Mouse (Mus musculus) heart, postnatal 0 days (tissue): ENCODE results near the gene Plekhh2. TPM values are rescaled to one million over a fixed set of nuclear protein-coding genes. Genes with fewer than 3 reads are reported as not detected.

Source experiments
- ATAC-seq: fragments of 200-750 bp; cut with Nextera tagmentation; 2 replicates; pipeline ENCODE4 v1.8.0; 2017; ENCODE audit warnings: low read depth, moderate number of reproducible peaks, moderate library complexity; ENCODE audit not compliant: insufficient read depth
- DNase-seq: peaks from one replicate; pipeline ENCODE4 v3.0.0-alpha.2; 2016; ENCODE audit warnings: low spot score
- H3K27ac ChIP-seq: fragments of 300-500 bp; sonication (generic); 2 replicates; pipeline ENCODE4 v1.5.1; 2014; ENCODE audit warnings: low read depth, mild to moderate bottlenecking
- H3K27me3 ChIP-seq: fragments of 300-500 bp; sonication (generic); 2 replicates; pipeline ENCODE4 v1.6.1; 2014; ENCODE audit warnings: low read length, mixed read lengths; ENCODE audit not compliant: control insufficient read depth, insufficient read depth
- H3K36me3 ChIP-seq: fragments of 300-500 bp; sonication (generic); replicated peaks from 2 replicates; pipeline ENCODE4 v1.6.1; 2014; ENCODE audit warnings: low read length, mixed read lengths; ENCODE audit not compliant: control insufficient read depth, insufficient read depth
- H3K4me1 ChIP-seq: fragments of 300-500 bp; sonication (generic); 2 replicates; pipeline ENCODE4 v1.6.1; 2014; ENCODE audit warnings: antibody characterized with exemption; ENCODE audit not compliant: control insufficient read depth, insufficient read depth
- H3K4me2 ChIP-seq: fragments of 300-500 bp; sonication (generic); 2 replicates; pipeline ENCODE4 v1.6.1; 2014; ENCODE audit warnings: low read depth, mild to moderate bottlenecking, low read length, moderate library complexity
- H3K4me3 ChIP-seq: fragments of 300-500 bp; sonication (generic); 2 replicates; pipeline ENCODE4 v1.5.1; 2014; ENCODE audit warnings: low read depth, low read length
- H3K9ac ChIP-seq: fragments of 300-500 bp; sonication (generic); replicated peaks from 2 replicates; pipeline ENCODE4 v1.6.1; 2014; ENCODE audit warnings: low read depth, low read length, mixed read lengths
- H3K9me3 ChIP-seq: fragments of 300-500 bp; sonication (generic); replicated peaks from 2 replicates; pipeline ENCODE4 v1.6.1; 2016; ENCODE audit warnings: low read length; ENCODE audit not compliant: control insufficient read depth
- CTCF ChIP-seq: IDR thresholded peaks from 2 replicates; pipeline ENCODE4 v1.5.1; 2016; ENCODE audit warnings: antibody characterized with exemption, control low read depth, low read depth
- EP300 ChIP-seq: IDR thresholded peaks from 2 replicates; pipeline ENCODE4 v1.6.1; 2016; ENCODE audit warnings: antibody characterized with exemption, low read depth
- WGBS: fragments of 180-500 bp; shearing (Covaris S2); extraction: QIAGEN DNeasy Blood & Tissue Kit; methylation state at CpG from one replicate; pipeline ENCODE4 v1.1.7; 2014; 5-methylcytosine and 5-hydroxymethylcytosine counted together
- polyA plus RNA-seq: library from polyadenylated mRNA; unstranded; fragments of >200 nt; fragmentation: Nextera tagmentation; extraction: Ambion mirVana; gene quantifications from 2 replicates; pipeline ENCODE4 v1.2.1, GENCODE M21; 2015
- total RNA-seq: library from RNA; depleted of rRNA; stranded (reverse); fragments of >200 nt; gene quantifications from 2 replicates; pipeline ENCODE4 v1.2.3, GENCODE M21; 2014; ENCODE audit warnings: low replicate concordance

The Plekhh2 gene
- total and polyA plus RNA-seq, 2 experiments from 2014 or later: 0.68 to 1.6 TPM

DNA sequence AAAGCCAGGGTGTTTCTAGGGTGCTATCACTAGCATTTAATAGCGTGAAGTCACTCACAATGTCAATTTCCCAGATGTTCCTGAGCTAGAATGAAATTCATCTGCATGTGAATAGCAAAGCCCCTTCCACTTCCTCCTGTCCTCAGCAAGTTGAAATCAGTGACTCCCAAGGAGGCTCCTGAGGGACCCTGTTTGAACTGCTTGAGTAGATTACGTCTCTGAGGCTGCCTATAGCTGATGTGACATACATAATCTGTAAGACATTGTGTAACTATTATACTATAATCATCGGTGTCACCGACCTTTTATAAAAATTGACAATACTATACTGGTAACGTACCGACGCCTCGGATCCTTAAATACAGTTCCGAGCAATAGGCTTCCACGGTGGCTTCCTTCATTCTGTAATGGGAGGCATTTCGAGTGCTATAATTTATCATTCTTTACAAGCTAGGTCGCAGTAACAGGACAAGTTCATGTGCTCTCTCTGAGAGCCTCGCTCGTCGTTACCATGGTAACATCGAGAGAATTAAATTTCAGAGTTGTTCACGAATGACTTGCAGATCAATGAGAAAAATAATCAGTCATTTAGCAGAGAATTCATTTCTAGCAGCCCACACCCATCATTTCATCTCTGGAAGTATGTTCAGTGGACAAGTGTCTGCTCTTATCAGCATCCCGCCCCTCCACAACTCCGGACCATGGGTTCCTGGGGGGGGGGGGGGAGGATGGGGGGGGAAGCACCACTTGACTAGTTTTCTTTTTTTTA lies 145.1 kb downstream of the Plekhh2 start:
- ATAC-seq: no peak
- TF ChIP-seq EP300 (no peak), CTCF (no peak)
- DNase-seq: no peak
- H3K27me3 ChIP-seq: no peaks in the 10 kb centered on the region
- H3K9me3 ChIP-seq: no peaks in the 10 kb centered on the region
- H3K4me2 ChIP-seq: no peak overlapping the region
- no peak overlapping the region for H3K27ac ChIP-seq
- WGBS: 72% methylated on average over 19 of the region's 19 CpGs
- H3K36me3 ChIP-seq: no peaks in the 10 kb centered on the region
- H3K9ac ChIP-seq: no peak overlapping the region
- no peak overlapping the region for H3K4me3 ChIP-seq
- H3K4me1 ChIP-seq: no peaks in the 10 kb centered on the region

DNA sequence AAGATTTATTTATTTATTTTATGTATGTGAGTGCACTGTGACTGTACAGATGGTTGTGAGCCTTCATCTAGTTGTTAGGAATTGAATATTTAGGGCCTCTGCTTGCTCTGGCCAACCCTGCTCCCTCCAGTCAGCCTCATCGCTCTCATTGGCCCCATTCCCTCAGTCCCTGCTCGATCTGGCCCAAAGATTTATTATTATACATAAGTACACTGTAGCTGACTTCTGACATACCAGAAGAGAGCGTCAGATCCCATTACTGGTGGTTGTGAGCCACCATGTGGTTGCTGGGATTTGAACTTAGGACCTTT lies 145.7 kb downstream of the Plekhh2 start:
- H3K4me2 ChIP-seq: no peak overlapping the region
- ATAC-seq (no peak), DNase-seq (no peak)
- no peak overlapping the region for H3K4me3 ChIP-seq
- H3K9me3 ChIP-seq: no peaks in the 10 kb centered on the region
- H3K9ac ChIP-seq: no peak overlapping the region
- WGBS: 69% methylated on average over 3 of the region's 3 CpGs
- H3K4me1 ChIP-seq: no peaks in the 10 kb centered on the region
- no peaks in the 10 kb centered on the region for H3K36me3 ChIP-seq
- no peak overlapping the region for H3K27ac ChIP-seq
- no peaks in the 10 kb centered on the region for H3K27me3 ChIP-seq
- no peak for TF ChIP-seq EP300
- no peak for TF ChIP-seq CTCF

DNA sequence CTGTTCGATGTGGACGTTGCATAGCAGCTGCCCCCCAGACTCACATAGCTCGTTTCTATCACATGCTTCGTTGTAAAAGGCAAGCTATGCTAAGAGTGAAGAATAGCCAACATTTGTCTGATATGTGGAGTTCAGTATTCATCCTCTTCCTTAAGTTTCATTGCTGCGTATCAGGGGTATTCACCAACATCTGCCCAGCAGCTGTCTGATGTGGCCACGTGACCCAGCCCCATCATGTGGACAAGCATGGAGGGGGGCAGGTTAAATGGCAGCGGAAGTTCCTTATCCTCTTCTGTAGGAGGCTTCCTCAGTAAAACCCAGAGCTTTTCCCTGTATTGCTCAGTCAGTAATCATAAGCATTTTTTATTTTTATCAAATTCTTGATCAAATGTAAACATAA lies 146.1 kb downstream of the Plekhh2 start:
- H3K36me3 ChIP-seq: no peaks in the 10 kb centered on the region
- no peaks in the 10 kb centered on the region for H3K9me3 ChIP-seq
- TF ChIP-seq EP300 (no peak), CTCF (no peak)
- ATAC-seq (no peak), DNase-seq (no peak)
- H3K27ac ChIP-seq: no peak overlapping the region
- H3K9ac ChIP-seq: no peak overlapping the region
- no peak overlapping the region for H3K4me2 ChIP-seq
- H3K4me1 ChIP-seq: no peaks in the 10 kb centered on the region
- H3K27me3 ChIP-seq: no peaks in the 10 kb centered on the region
- H3K4me3 ChIP-seq: no peak overlapping the region
- 73% methylated on average over 7 of the region's 7 CpGs for WGBS

DNA sequence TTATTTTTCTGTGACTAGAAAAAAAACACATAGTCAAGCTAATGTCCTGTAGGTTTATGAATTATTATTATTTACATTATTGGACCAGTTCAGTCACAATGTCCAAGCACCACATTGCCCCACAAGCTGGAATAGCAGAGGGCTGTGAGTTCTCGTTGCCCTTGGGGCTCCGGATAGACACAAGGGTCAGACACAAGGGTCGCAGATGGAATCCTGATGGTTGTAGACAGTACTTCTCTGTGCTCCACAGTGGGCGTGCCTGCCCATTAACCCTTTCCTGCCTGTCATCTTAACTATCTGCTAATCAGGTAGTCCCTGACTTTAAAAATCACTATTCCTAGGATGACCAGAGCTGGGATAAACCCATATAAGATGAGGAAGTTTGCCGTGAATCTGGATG lies 146.5 kb downstream of the Plekhh2 start:
- no peak for DNase-seq
- TF ChIP-seq EP300: no peak
- no peak for TF ChIP-seq CTCF
- H3K27me3 ChIP-seq: no peaks in the 10 kb centered on the region
- no peaks in the 10 kb centered on the region for H3K4me1 ChIP-seq
- no peaks in the 10 kb centered on the region for H3K36me3 ChIP-seq
- H3K4me3 ChIP-seq: no peak overlapping the region
- WGBS: 36% methylated on average over 5 of the region's 5 CpGs
- H3K9me3 ChIP-seq: no peaks in the 10 kb centered on the region
- H3K9ac ChIP-seq: no peak overlapping the region
- ATAC-seq: no peak
- no peak overlapping the region for H3K27ac ChIP-seq
- H3K4me2 ChIP-seq: no peak overlapping the region

DNA sequence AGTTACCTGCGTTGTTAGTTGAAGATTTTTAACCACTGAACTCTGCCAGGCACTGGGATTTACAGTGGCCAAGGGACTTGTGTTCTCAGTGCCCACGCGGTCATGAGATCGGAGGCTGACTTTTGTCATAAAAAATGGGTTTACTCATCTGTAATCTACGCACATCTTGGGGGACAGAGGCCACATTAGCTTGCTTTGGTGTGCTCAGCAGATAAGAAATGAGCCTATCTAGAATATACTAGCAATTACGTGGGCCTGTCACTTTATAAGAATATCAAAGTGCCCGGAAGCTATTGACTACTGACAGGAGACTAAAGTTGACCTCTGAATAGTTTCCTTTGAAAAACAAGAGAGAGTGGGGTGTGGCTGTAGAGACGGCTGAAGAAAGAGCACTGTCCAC lies 147.3 kb downstream of the Plekhh2 start:
- Histone ChIP-seq H3K4me2 (no peak overlapping the region), H3K27ac (no peak overlapping the region)
- WGBS: 78% methylated on average over 8 of the region's 8 CpGs

DNA sequence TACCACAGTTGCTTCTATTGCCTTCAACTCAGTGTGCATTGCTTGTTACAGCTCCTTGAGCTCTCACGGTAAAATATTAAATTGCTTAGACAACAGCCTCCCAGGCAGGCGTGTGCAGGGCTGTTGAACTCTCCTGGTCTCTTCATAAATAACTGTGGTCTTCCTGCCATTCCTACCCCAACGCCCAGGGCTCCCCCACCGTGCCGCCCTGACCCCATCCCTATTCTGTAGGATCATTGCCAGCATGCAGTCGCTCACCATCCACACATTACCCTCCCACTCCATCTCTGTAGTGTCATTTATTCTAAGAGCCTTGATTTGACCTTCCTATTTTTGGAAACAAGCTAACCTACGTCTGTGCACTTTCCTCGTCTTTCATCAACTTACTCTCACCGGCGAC lies 153.4 kb downstream of the Plekhh2 start:
- Histone ChIP-seq H3K9me3 (no peaks in the 10 kb centered on the region), H3K9ac (no peak overlapping the region), H3K27me3 (no peaks in the 10 kb centered on the region), H3K27ac (no peak overlapping the region), H3K4me3 (no peak overlapping the region), H3K4me1 (peaks cover 6% of the 10 kb centered on the region; the same call in 1 of the 2 replicates), H3K4me2 (no peak overlapping the region), H3K36me3 (no peaks in the 10 kb centered on the region)
- ATAC-seq (no peak), DNase-seq (no peak)
- no peak for TF ChIP-seq CTCF
- no peak for TF ChIP-seq EP300
- 32% methylated on average over 10 of the region's 10 CpGs for WGBS

More for the DNA sequence above, 147.3 kb downstream of the Plekhh2 start:
- H3K27me3 ChIP-seq: no peaks in the 10 kb centered on the region
- no peak overlapping the region for H3K4me3 ChIP-seq
- no peaks in the 10 kb centered on the region for H3K9me3 ChIP-seq
- H3K36me3 ChIP-seq: no peaks in the 10 kb centered on the region
- ATAC-seq: no peak
- no peak overlapping the region for H3K9ac ChIP-seq
- TF ChIP-seq CTCF: no peak
- no peak for TF ChIP-seq EP300
- no peak for DNase-seq
- H3K4me1 ChIP-seq: no peaks in the 10 kb centered on the region
